Mouse (Mus musculus): ENCODE measurements around the gene Rasd2. TPM values are rescaled to one million over a fixed set of nuclear protein-coding genes. Genes with fewer than 3 reads are reported as not detected.

Gene Rasd2
- polyA plus RNA-seq, 1 experiment from 2014 or later: 4.0 TPM

- H3K4me2 ChIP-seq (ENCODE audit: low read length): no peak overlapping the region
- no peaks in the 10 kb centered on the region for H3K4me1 ChIP-seq (ENCODE audit: control insufficient read depth, insufficient read depth, low read depth, low read length)
- H3K27me3 ChIP-seq (replicated peaks; ENCODE audit: control insufficient read depth, insufficient read depth, low read length): no peaks in the 10 kb centered on the region
- H3K27ac ChIP-seq (ENCODE audit: low read depth, low read length): no peak overlapping the region
- no peak overlapping the region for H3K9ac ChIP-seq (ENCODE audit: low read depth, low read length)
- 86% methylated on average over 3 of the region's 3 CpGs for WGBS
- H3K9me3 ChIP-seq (ENCODE audit: control insufficient read depth, low read length): no peaks in the 10 kb centered on the region
- no peaks in the 10 kb centered on the region for H3K36me3 ChIP-seq (ENCODE audit: control insufficient read depth, insufficient read depth, low read length)
- ATAC-seq: no peak
- H3K4me3 ChIP-seq (ENCODE audit: low read length): no peak overlapping the region
Observed at GRCm38 (mm10) chr8:75254027-75254426, 40.3 kb downstream of the Rasd2 start.

GRCm38 (mm10) chr8:75255635-75256034, 41.9 kb downstream of the Rasd2 start:
- no peak overlapping the region for H3K9ac ChIP-seq (ENCODE audit: low read depth, low read length)
- no peaks in the 10 kb centered on the region for H3K27me3 ChIP-seq (replicated peaks; ENCODE audit: control insufficient read depth, insufficient read depth, low read length)
- WGBS: 89% methylated on average over 3 of the region's 3 CpGs
- no peak for ATAC-seq
- no peaks in the 10 kb centered on the region for H3K36me3 ChIP-seq (ENCODE audit: control insufficient read depth, insufficient read depth, low read length)
- H3K4me3 ChIP-seq (ENCODE audit: low read length): no peak overlapping the region
- H3K27ac ChIP-seq (ENCODE audit: low read depth, low read length): no peak overlapping the region
- no peaks in the 10 kb centered on the region for H3K4me1 ChIP-seq (ENCODE audit: control insufficient read depth, insufficient read depth, low read depth, low read length)
- no peak overlapping the region for H3K4me2 ChIP-seq (ENCODE audit: low read length)
- no peaks in the 10 kb centered on the region for H3K9me3 ChIP-seq (ENCODE audit: control insufficient read depth, low read length)

- no peak overlapping the region for H3K4me3 ChIP-seq (ENCODE audit: low read length)
- no peak overlapping the region for H3K4me2 ChIP-seq (ENCODE audit: low read length)
- no peaks in the 10 kb centered on the region for H3K36me3 ChIP-seq (ENCODE audit: control insufficient read depth, insufficient read depth, low read length)
- no peak overlapping the region for H3K9ac ChIP-seq (ENCODE audit: low read depth, low read length)
- no peak overlapping the region for H3K27ac ChIP-seq (ENCODE audit: low read depth, low read length)
- H3K27me3 ChIP-seq (replicated peaks; ENCODE audit: control insufficient read depth, insufficient read depth, low read length): no peaks in the 10 kb centered on the region
- ATAC-seq: no peak
- WGBS: 36% methylated on average over 4 of the region's 4 CpGs
- H3K9me3 ChIP-seq (ENCODE audit: control insufficient read depth, low read length): no peaks in the 10 kb centered on the region
- H3K4me1 ChIP-seq (ENCODE audit: control insufficient read depth, insufficient read depth, low read depth, low read length): no peaks in the 10 kb centered on the region
Observed at GRCm38 (mm10) chr8:75272166-75272565, 58.4 kb downstream of the Rasd2 start.

Other genes starting within 250 kb of the Rasd2 start
- 33.9 and 34.2 TPM in 2 replicates for gene Hmgxb4, start 220.6 kb upstream of the Rasd2 start, polyA plus RNA-seq (2015; fragmentation: Nextera tagmentation; extraction: Ambion mirVana)
- gene Tom1, start 180.2 kb upstream of the Rasd2 start, polyA plus RNA-seq (2015; fragmentation: Nextera tagmentation; extraction: Ambion mirVana): 40.7 and 45.9 TPM in 2 replicates
- gene Hmox1, start 120.3 kb upstream of the Rasd2 start, polyA plus RNA-seq (2015; fragmentation: Nextera tagmentation; extraction: Ambion mirVana): 15.8 and 17.3 TPM in 2 replicates
- 32.8 and 40.2 TPM in 2 replicates for gene Mcm5, start 104.4 kb upstream of the Rasd2 start, polyA plus RNA-seq (2015; fragmentation: Nextera tagmentation; extraction: Ambion mirVana)
- gene Gm10358, start 192.6 kb downstream of the Rasd2 start, polyA plus RNA-seq (2015; fragmentation: Nextera tagmentation; extraction: Ambion mirVana): 0.14 TPM in 1 of 2 replicates, not detected in the other
- gene Iqcm, start 234.8 kb downstream of the Rasd2 start, polyA plus RNA-seq (2015; fragmentation: Nextera tagmentation; extraction: Ambion mirVana): 0.08 and 0.14 TPM in 2 replicates

Data from hindbrain, embryonic 16.5 days (tissue).